Mouse (Mus musculus): ENCODE measurements around the gene Slc30a4.

The Slc30a4 gene

GRCm38 (mm10) chr2:122675126-122675525 lies 27.3 kb downstream of the Slc30a4 start:
- DNase-seq (ENCODE audit: low spot score): no peak

- DNase-seq (ENCODE audit: low spot score): no peak
Measured at GRCm38 (mm10) chr2:122672841-122673240, 29.6 kb downstream of the Slc30a4 start.

GRCm38 (mm10) chr2:122671714-122672113 lies 30.7 kb downstream of the Slc30a4 start:
- no peak for DNase-seq (ENCODE audit: low spot score)

GRCm38 (mm10) chr2:122667856-122668255 lies 34.6 kb downstream of the Slc30a4 start:
- no peak for DNase-seq (ENCODE audit: low spot score)

- no peak for DNase-seq (ENCODE audit: low spot score)
Measured at GRCm38 (mm10) chr2:122665973-122666875, 36.2 kb downstream of the Slc30a4 start.

GRCm38 (mm10) chr2:122665253-122665972 lies 37.0 kb downstream of the Slc30a4 start:
- DNase-seq (ENCODE audit: low spot score): no peak

GRCm38 (mm10) chr2:122659825-122660224 lies 42.6 kb downstream of the Slc30a4 start:
- DNase-seq (ENCODE audit: low spot score): no peak

GRCm38 (mm10) chr2:122657707-122658524 lies 44.5 kb downstream of the Slc30a4 start:
- DNase-seq (ENCODE audit: low spot score): no peak

GRCm38 (mm10) chr2:122656767-122657166 lies 45.7 kb downstream of the Slc30a4 start:
- DNase-seq (ENCODE audit: low spot score): no peak

GRCm38 (mm10) chr2:122656052-122656451 lies 46.4 kb downstream of the Slc30a4 start:
- DNase-seq (ENCODE audit: low spot score): no peak

- no peak for DNase-seq (ENCODE audit: low spot score)
Measured at GRCm38 (mm10) chr2:122652096-122653084, 50.1 kb downstream of the Slc30a4 start.

- DNase-seq (ENCODE audit: low spot score): no peak
Measured at GRCm38 (mm10) chr2:122638673-122639072, 63.8 kb downstream of the Slc30a4 start.

GRCm38 (mm10) chr2:122638029-122638428 lies 64.4 kb downstream of the Slc30a4 start:
- DNase-seq (ENCODE audit: low spot score): no peak

- DNase-seq (ENCODE audit: low spot score): peak; percentile 32
Measured at GRCm38 (mm10) chr2:122637526-122637997, 64.9 kb downstream of the Slc30a4 start.

- DNase-seq (ENCODE audit: low spot score): no peak
Measured at GRCm38 (mm10) chr2:122636686-122637085, 65.8 kb downstream of the Slc30a4 start, which contains the start of gene AA467197. Gene AA467197, plus strand, starts transcription at chr2:122636986.
